Mouse (Mus musculus) NIH3T3 (cell line): ENCODE measurements around the gene Adamts6.

Source experiments
- DNase-seq: peaks from one replicate; pipeline ENCODE4 v3.0.0-alpha.2; 2012; ENCODE audit warnings: low read depth

Gene Adamts6

GRCm38 (mm10) chr13:104460287-104460686, 172.7 kb downstream of the Adamts6 start:
- DNase-seq = peak; percentile 63

- DNase-seq = peak; percentile 39
Measured at GRCm38 (mm10) chr13:104468061-104468460, 180.4 kb downstream of the Adamts6 start.

- DNase-seq = peak; percentile 6
Measured at GRCm38 (mm10) chr13:104476285-104476956, 188.8 kb downstream of the Adamts6 start.

- DNase-seq = no peak
Measured at GRCm38 (mm10) chr13:104482426-104483089, 194.9 kb downstream of the Adamts6 start.

DNA sequence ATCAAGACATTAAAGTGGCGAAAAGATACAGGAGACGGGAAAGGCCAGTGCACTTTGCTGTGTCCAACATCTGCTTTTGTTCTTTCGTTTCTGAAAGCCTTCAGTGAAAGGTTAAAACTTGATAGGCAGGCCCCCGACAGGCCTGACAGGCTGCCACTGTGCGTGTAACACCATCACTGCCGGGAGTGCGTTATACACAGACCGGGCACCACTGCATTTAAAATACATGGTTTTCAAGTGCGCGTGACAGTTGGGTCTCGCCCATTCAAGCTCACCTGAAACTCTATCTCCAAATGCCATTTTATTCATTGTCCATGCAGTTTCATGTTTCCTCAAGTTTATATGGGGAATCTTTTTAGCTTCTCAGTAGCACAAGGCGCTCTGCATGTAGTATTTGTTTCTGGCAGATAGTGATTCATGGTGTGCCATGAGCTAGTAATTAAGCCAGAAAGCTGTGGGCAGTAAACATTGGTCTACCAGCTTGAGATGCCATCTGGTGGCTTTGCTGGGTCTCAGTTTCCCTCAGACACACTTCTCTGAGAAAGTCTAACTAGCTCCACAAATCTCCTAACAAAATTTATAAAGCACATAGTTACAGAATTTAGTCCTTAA, 195.6 kb downstream of the Adamts6 start:
- no peak for DNase-seq

DNA sequence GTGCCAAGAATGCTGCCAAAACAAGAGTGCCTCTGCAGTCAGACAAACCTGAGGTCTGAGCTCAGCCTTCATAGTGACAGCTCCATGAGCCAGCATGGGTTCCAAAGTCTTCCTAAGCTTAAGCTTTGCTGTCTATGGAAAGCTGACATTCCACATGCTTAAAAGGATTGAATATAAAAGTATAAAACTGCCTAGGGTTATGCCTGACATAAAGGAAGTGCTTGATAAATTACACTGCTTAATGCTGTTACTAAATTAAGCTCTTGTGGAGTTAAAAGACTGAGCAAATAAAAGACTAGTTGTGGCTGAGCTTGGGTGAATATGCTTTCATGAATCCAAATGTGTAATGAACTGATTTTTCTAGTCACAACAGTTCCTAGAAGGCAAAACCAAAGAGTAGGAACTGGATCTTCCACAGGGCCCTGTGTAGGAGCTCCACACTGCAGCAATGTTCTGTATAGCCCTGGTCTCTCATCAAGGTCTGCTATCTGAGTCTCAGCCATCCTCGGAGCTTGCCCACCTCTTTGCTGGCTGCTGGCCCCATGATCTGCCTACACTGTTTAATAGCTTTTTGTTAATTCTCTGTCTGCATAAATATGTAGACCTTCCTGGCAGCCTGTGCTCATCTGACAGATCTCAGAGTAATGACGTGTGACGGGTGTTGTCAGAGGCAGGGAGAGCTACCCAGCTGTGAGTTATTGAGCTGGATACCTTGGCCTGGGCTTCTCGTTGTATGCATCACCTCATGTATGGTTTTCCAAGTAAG, 203.6 kb downstream of the Adamts6 start:
- no peak for DNase-seq

DNA sequence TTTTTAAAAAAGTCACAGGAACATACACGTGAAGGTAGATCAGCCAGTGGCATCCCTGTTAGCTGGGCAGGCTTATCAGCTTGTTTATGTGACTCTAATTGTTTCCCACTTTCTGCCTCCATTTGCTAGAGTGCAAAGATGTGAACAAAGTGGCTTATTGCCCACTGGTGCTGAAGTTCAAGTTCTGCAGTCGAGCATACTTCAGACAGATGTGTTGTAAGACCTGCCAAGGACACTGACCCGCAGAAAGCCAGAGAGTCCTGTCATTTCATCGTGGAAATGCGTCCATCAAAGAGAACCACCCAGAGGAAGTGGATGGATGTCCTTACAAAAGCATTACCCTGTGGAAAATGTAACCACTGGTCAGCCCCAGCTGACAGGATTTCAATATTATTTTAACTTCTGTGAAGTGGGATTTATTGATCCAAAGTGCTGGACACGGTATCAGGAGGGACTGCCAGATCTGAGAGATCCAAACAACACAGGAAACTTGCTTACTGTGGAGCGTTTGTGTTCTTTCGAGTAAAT, 205.9 kb downstream of the Adamts6 start:
- peak; percentile 45 for DNase-seq

DNA sequence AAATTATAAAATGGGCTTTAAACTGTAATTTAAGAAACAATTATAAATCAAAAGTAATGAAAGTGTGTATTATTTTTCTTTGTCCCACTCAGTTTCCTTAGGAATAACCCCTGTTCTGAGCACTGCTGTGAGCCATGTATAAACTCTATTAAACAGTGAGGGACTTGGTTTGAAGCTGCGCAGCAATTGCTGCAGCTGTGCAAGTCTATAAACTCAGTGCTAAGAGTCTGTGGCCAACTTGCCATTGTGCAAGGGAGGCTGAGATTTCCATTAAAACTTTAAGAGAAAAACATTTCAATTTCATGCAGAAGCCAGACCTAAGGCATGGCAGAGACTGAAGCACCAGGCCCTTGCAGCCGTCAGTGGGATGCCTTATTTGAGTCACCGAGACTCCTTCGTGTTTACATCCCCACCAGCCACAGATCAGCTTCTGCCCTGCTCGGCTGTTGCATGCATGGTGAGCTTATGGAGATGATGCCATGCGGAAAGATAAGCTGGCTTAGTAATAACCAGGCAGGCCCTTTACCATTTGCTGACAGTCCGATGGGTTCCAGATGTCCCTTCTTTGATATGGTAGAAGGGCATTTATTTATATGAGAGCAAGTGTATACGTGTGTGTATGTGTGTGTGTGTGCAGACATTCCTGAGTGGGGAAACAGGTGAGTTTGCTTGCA, 206.7 kb downstream of the Adamts6 start:
- DNase-seq = no peak

GRCm38 (mm10) chr13:104497592-104497991, 210.0 kb downstream of the Adamts6 start:
- DNase-seq = no peak

GRCm38 (mm10) chr13:104498669-104499068, 211.0 kb downstream of the Adamts6 start:
- no peak for DNase-seq

DNA sequence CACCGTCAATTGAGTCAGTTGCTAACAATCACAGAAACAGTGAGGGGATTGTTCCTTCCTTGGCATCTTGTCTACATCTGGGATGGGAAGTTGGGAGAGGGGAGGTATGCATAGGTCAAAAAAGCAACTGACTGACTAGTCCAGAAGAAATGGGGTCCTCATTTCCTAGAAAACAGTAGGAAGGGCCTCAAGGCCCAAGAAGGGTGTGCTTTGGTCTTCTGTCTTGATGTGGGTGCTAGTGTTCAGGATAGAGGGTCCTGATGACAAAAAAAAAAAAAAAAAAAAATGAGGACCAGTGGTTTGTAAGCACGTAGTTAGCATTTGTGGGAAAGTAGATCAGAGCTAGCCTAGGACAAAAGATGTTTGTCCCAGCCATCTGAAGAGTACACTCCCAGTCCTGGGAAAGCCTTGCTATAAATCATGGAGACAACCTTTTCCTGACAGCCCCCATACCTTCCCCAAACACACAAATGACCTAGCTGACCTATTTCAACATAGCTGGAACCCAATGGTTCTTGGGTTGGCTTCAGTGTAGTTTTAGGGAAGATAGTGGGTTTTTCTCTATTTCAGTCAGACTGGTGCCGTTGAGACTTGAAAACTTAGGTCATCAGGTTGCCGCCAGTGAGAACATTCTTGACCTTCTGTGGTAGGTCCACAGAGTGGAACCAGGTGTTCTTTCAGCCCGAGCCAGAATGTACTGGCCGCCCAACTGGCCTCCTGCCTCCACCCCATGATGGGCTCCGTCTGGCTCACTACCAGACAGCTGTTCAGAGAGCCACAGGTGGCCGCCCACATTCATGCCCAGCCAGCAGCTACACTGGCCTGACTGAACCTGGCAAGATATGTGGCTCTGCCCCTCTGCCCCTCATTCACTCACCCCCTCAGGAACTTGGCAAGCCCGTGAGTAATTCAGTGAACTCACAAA, 211.7 kb downstream of the Adamts6 start:
- DNase-seq = peak; percentile 60

DNA sequence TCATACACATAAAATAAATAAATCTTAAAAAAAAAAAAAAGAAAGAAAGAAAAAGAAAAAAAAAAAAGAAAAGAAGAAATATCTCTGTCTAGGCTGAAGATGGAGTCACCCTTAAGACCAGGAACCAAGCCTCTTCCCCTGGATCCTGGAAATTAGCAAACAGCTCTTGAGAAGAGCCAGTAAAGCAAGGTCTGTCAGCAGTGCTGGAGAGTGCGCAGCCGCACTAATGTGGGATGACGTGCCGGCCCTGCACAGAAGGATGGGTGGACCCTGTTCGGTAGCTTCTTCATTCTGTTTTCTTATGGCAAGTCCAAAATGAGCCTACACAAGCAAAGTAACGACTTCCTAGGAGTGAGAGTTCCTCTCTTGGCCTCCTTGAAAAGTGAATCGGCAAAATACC, 214.8 kb downstream of the Adamts6 start:
- no peak for DNase-seq

- DNase-seq = no peak
Measured at GRCm38 (mm10) chr13:104504043-104504442, 216.4 kb downstream of the Adamts6 start.

DNA sequence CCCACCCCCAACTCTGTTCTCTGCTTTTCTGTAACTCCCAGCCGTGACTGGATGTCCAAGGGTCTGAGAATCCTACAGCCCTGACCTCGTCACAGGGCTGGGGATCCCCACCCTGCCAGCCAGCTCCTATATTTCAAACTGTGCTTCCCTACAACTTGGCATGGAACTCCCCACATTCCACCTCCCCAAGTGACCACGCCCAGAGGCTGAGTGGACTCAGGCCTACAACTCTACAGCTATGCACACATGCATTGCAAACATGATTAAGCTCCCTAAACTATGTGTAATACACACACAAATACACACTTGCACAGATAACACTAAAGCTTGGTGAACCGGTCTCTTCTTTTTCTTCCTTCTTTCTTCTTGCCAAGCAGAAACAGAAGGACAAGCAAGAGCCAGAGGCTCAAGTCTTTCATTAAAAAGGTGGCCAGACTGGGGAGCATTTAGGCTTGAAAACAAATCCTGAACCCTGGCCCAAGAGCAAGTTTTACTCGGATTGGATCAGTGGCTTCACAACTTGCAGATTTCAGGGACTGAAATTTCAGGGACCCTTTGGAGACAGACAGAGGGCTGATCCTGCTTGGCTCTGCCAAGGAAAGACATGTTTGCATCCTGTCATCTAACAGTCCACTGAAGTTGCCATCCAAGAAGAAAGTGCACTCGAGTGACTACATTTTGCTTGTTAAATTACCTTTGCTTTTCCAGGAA, 218.7 kb downstream of the Adamts6 start:
- peak; percentile 48 for DNase-seq

DNA sequence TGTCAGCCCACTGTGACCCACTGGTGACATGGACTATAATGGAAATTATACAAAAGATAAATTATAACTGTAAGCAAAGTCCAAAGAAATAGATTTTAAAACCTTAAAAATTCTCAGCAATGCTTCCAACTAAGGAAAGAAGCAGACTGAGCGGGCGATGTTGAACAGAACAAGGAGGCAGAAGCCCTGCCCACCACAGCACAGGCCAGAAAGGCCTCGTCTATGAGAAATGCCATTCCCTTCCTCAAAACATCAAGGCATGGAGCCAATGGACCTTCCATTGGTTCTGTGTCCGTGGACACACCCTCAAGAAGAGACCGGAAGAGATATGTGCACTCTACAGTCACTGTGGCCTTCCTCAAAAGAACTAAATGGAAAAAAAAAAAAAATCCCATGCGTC, 220.0 kb downstream of the Adamts6 start:
- DNase-seq = no peak

GRCm38 (mm10) chr13:104509561-104510493, 222.2 kb downstream of the Adamts6 start:
- no peak for DNase-seq

GRCm38 (mm10) chr13:104510766-104511165, 223.1 kb downstream of the Adamts6 start:
- DNase-seq = peak; percentile 76

GRCm38 (mm10) chr13:104515054-104515453, 227.4 kb downstream of the Adamts6 start:
- no peak for DNase-seq

DNA sequence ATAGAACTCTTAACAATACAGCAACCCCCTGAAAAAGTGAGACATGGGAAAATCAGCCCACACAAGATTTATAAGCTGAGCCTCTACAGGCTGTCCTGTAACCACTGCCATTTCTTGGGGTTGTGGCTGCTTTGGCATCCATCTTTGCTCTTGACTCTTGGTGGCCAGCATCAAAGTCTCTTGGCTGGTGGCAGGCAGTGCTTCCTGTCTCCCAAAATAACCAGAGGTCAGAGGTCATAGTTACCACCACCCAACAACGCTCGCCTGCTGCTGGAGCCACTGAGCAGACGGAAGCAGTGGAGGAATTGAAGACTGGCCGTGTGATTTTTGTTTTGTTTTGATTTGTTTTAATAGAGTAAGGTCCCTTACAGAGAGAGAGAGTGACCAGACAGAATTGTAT, 228.5 kb downstream of the Adamts6 start:
- no peak for DNase-seq
